Comparison of ENCODE assay signal across 8 mouse cellular contexts in the genomic region with DNA sequence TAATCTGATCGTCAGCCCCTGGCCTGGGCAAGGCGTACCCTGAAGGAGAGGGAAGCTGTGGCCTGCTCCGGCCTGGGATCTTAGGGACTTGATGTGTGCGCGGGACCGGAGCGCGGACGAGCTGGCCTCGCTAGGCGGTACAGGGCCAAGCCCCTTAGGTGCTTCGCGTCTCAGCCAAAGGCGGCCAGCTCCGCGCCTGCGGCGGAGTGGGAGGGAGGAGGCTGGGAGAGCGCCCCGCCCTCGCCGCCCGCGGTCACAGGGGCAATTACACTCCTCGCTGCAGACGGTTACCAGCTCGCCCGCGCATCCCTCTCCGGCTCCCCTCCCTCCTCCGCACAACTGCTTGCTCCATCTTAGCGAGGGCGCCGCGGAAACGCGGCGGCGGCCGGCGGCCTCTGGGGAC.
DNase-seq lines count a peak whose midpoint lies in the region; ATAC-seq and TF ChIP-seq lines count a peak whose summit lies in the region.

No protein-coding gene starts in this region.

- peak; percentile 72 for ATAC-seq in heart, embryonic 15.5 days (replicated peaks; ENCODE audit: insufficient number of reproducible peaks, insufficient read depth, low FRiP score, low read depth)

- 0 out of 2 replicates have a peak overlapping the region, but pooled peaks have one; percentile 16 for H3K4me3 ChIP-seq in embryonic fibroblast, embryonic 13.5 days (ENCODE audit: insufficient read depth, low read length)
- H3K4me3 ChIP-seq in heart, embryonic 15.5 days, result peak overlapping the region; percentile 50

- H3K36me3 ChIP-seq in heart, embryonic 15.5 days, result no peaks in the 10 kb centered on the region

- no peak for TF ChIP-seq POLR2A in embryonic fibroblast, embryonic 13.5 days (IDR thresholded peaks at IDR 0.05; ENCODE audit: low read depth, low read length)

- no peak for TF ChIP-seq CTCF in embryonic fibroblast, embryonic 13.5 days (IDR thresholded peaks at IDR 0.05; ENCODE audit: borderline replicate concordance, insufficient read depth, low read length)

- no peaks in the 10 kb centered on the region for H3K9me3 ChIP-seq in heart, embryonic 15.5 days (replicated peaks)

- peaks cover 43% of the 10 kb centered on the region for H3K27me3 ChIP-seq in heart, embryonic 15.5 days

- H3K4me2 ChIP-seq in heart, embryonic 15.5 days, result peak overlapping the region; percentile 81

- H3K4me1 ChIP-seq in embryonic fibroblast, embryonic 13.5 days (ENCODE audit: control insufficient read depth, insufficient read depth, low read length), result no peaks in the 10 kb centered on the region; the same call in 1 of the 2 replicates
- H3K4me1 ChIP-seq in heart, embryonic 15.5 days (replicated peaks), result peaks cover 15% of the 10 kb centered on the region

- 3% methylated on average over 19 of the region's 41 CpGs for WGBS in heart, embryonic 15.5 days

- DNase-seq in CD8-positive naive resting alpha-beta T cell, adult 2 months (ENCODE audit: low read depth in 2 of 2, low spot score in 2 of 2), result peak; percentile 54 to 58
- DNase-seq in adrenal gland, postnatal 25 days, result peak; percentile 71
- DNase-seq in kidney, postnatal 10 days, result peak; percentile 79
- peak; percentile 64 for DNase-seq in lung, postnatal 14 days
- peak; percentile 76 for DNase-seq in ovary, postnatal 36 days (ENCODE audit: low spot score)
- peak; percentile 85 for DNase-seq in thymus, postnatal 14 days

- no peak overlapping the region for H3K27ac ChIP-seq in embryonic fibroblast, embryonic 13.5 days (ENCODE audit: insufficient read depth, low read length)
- H3K27ac ChIP-seq in heart, embryonic 15.5 days, result no peak overlapping the region

- peak overlapping the region; percentile 55 for H3K9ac ChIP-seq in heart, embryonic 15.5 days
